Comparison of ENCODE assay signal across 11 mouse cellular contexts in the genomic region with DNA sequence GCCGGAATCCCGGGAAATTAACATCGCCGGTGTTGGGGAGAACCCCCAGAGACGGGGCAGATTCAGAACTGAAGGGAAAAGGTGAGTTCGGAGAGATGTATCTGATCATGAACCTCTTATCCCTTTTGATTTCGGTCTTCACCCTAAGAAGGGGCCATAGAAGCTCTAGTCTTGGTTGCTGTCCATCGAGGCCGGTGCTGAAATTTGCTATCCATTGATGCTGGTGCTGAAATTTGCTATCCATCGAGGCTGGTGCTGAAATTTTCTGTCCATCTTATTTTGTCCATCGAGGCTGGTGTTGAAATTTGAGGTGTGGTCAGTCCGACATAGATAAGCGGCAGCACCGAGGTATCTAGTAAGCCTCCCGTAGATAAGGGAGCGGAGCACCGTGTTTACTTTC.
DNase-seq lines count a peak whose midpoint lies in the region; ATAC-seq and TF ChIP-seq lines count a peak whose summit lies in the region.
"Had no signal": no experiment of that assay in that cellular context is flagged by ENCODE, and none has a peak within 500 bp of the region (broad histone marks: within the 10 kb centered on the region; RNA-seq: fewer than 3 reads in every experiment).

No protein-coding gene starts in this region.

- H3K4me2 ChIP-seq in midbrain, embryonic 14.5 days (ENCODE audit: low read length) = no peak overlapping the region
- no peak overlapping the region for H3K4me2 ChIP-seq in midbrain, embryonic 13.5 days (replicated peaks)
- H3K4me2 ChIP-seq in stomach, postnatal 0 days (replicated peaks; ENCODE audit: low read depth) = no peak overlapping the region
- H3K4me2 ChIP-seq: embryonic facial prominence, embryonic 12.5 days; limb, embryonic 13.5 days had no signal

- no peaks in the 10 kb centered on the region for H3K27me3 ChIP-seq in midbrain, embryonic 14.5 days (ENCODE audit: control insufficient read depth, insufficient read depth, low read length)
- H3K27me3 ChIP-seq in midbrain, embryonic 13.5 days = no peaks in the 10 kb centered on the region
- H3K27me3 ChIP-seq in stomach, postnatal 0 days (ENCODE audit: control insufficient read depth, insufficient read depth, low read length) = no peaks in the 10 kb centered on the region
- H3K27me3 ChIP-seq: embryonic facial prominence, embryonic 12.5 days; limb, embryonic 13.5 days had no signal

- no peak for TF ChIP-seq EP300 in stomach, postnatal 0 days (optimal IDR thresholded peaks at IDR 0.05)

- no peaks in the 10 kb centered on the region for H3K36me3 ChIP-seq in midbrain, embryonic 14.5 days (ENCODE audit: control insufficient read depth, insufficient read depth, low read length)
- no peaks in the 10 kb centered on the region for H3K36me3 ChIP-seq in midbrain, embryonic 13.5 days
- H3K36me3 ChIP-seq in stomach, postnatal 0 days (ENCODE audit: control insufficient read depth, insufficient read depth, low read length) = no peaks in the 10 kb centered on the region
- H3K36me3 ChIP-seq: embryonic facial prominence, embryonic 12.5 days; limb, embryonic 13.5 days had no signal

- peaks cover 5% of the 10 kb centered on the region; the same call in 1 of the 2 replicates for H3K9me3 ChIP-seq in midbrain, embryonic 14.5 days (ENCODE audit: control insufficient read depth, low read length)
- no peaks in the 10 kb centered on the region for H3K9me3 ChIP-seq in midbrain, embryonic 13.5 days
- no peaks in the 10 kb centered on the region for H3K9me3 ChIP-seq in stomach, postnatal 0 days (ENCODE audit: control insufficient read depth, low read length)

- no peak overlapping the region for H3K9ac ChIP-seq in midbrain, embryonic 14.5 days (replicated peaks; ENCODE audit: low read length)
- no peak overlapping the region for H3K9ac ChIP-seq in midbrain, embryonic 13.5 days (replicated peaks)
- no peak overlapping the region for H3K9ac ChIP-seq in stomach, postnatal 0 days (ENCODE audit: low read length)
- H3K9ac ChIP-seq: embryonic facial prominence, embryonic 12.5 days; limb, embryonic 13.5 days had no signal

- no peak overlapping the region for H3K27ac ChIP-seq in midbrain, embryonic 14.5 days (replicated peaks; ENCODE audit: low read depth, low read length)
- no peak overlapping the region for H3K27ac ChIP-seq in midbrain, embryonic 13.5 days
- H3K27ac ChIP-seq in stomach, postnatal 0 days (replicated peaks) = no peak overlapping the region
- H3K27ac ChIP-seq: embryonic facial prominence, embryonic 12.5 days; limb, embryonic 13.5 days had no signal

- ATAC-seq in midbrain, embryonic 14.5 days (ENCODE audit: low FRiP score, low TSS enrichment) = no peak
- ATAC-seq in midbrain, embryonic 13.5 days = no peak
- no peak for ATAC-seq in stomach, postnatal 0 days (ENCODE audit: low FRiP score, low TSS enrichment)
- ATAC-seq in activated CD4-positive, CD25-positive, alpha-beta regulatory T cell, adult 4 months = no peak

- DNase-seq in adrenal gland, postnatal 10 days = peak; percentile 4
- DNase-seq in adrenal gland, postnatal 36 days = no peak
- DNase-seq in midbrain, embryonic 14.5 days = peak; percentile 0
- peak; percentile 19 for DNase-seq in embryo, embryonic 9.5 days (ENCODE audit: extremely low spot score)
- peak; percentile 13 for DNase-seq in stomach, postnatal 0 days (ENCODE audit: low spot score)
- no peak for DNase-seq in spleen, postnatal 4 days (ENCODE audit: low spot score in 2 of 2)
- DNase-seq: kidney, adult 2 months had no signal

- no peak for TF ChIP-seq CTCF in stomach, postnatal 0 days (IDR thresholded peaks at IDR 0.05; ENCODE audit: low read depth)

- no peak overlapping the region for H3K4me3 ChIP-seq in midbrain, embryonic 14.5 days (replicated peaks; ENCODE audit: low read depth, low read length)
- H3K4me3 ChIP-seq in midbrain, embryonic 13.5 days (replicated peaks) = no peak overlapping the region
- H3K4me3 ChIP-seq in stomach, postnatal 0 days (ENCODE audit: low read depth, low read length) = no peak overlapping the region
- H3K4me3 ChIP-seq: embryonic facial prominence, embryonic 12.5 days; limb, embryonic 13.5 days had no signal

- 71% methylated on average over 17 of the region's 17 CpGs for WGBS in midbrain, embryonic 14.5 days
- WGBS in midbrain, embryonic 13.5 days = 67% methylated on average over 17 of the region's 17 CpGs
- 72% methylated on average over 17 of the region's 17 CpGs for WGBS in stomach, postnatal 0 days

- no peaks in the 10 kb centered on the region for H3K4me1 ChIP-seq in midbrain, embryonic 14.5 days (ENCODE audit: control insufficient read depth, insufficient read depth, low read length)
- no peaks in the 10 kb centered on the region for H3K4me1 ChIP-seq in midbrain, embryonic 13.5 days (replicated peaks)
- no peaks in the 10 kb centered on the region for H3K4me1 ChIP-seq in stomach, postnatal 0 days (replicated peaks; ENCODE audit: control insufficient read depth, insufficient read depth)
- H3K4me1 ChIP-seq: embryonic facial prominence, embryonic 12.5 days; limb, embryonic 13.5 days had no signal

Comparison
In these comparisons a context has a peak if more than half of its experiments do, and no peak if none do; other contexts are left out.
1. DNase-seq: peak in adrenal gland, postnatal 10 days (single experiment), midbrain, embryonic 14.5 days (single experiment), embryo, embryonic 9.5 days (single experiment) and stomach, postnatal 0 days (single experiment); none in adrenal gland, postnatal 36 days (0 of 2) and spleen, postnatal 4 days (0 of 2).